Mouse (Mus musculus): ENCODE data around the gene Foxd1. TPM values are rescaled to one million over a fixed set of nuclear protein-coding genes. Genes with fewer than 3 reads are reported as not detected.

The Foxd1 gene
- polyA plus RNA-seq, 1 experiment from 2014 or later, result 4.6 TPM

- H3K9me3 ChIP-seq (ENCODE audit: control insufficient read depth, low read length), result no peaks in the 10 kb centered on the region
- H3K4me1 ChIP-seq (replicated peaks; ENCODE audit: control insufficient read depth, insufficient read depth, low read length), result peaks cover 12% of the 10 kb centered on the region
- peaks cover 55% of the 10 kb centered on the region for H3K27me3 ChIP-seq (ENCODE audit: control insufficient read depth, insufficient read depth, low read length)
- H3K4me2 ChIP-seq (replicated peaks; ENCODE audit: low read depth, low read length), result no peak overlapping the region
- H3K9ac ChIP-seq (ENCODE audit: low read depth, low read length), result no peak overlapping the region
- peak; percentile 68 for DNase-seq (ENCODE audit: low spot score)
- no peak overlapping the region for H3K4me3 ChIP-seq (ENCODE audit: low read depth, low read length)
- H3K27ac ChIP-seq (ENCODE audit: low read depth, low read length), result no peak overlapping the region
- no peak for ATAC-seq (ENCODE audit: low FRiP score)
- 4% methylated on average over 8 of the region's 8 CpGs for WGBS
- no peaks in the 10 kb centered on the region for H3K36me3 ChIP-seq (ENCODE audit: control insufficient read depth, insufficient read depth, low read length)
Observed at GRCm38 (mm10) chr13:98351527-98351926, 2.5 kb upstream of the Foxd1 start.

- H3K27ac ChIP-seq (ENCODE audit: low read depth, low read length), result no peak overlapping the region
- H3K9ac ChIP-seq (ENCODE audit: low read depth, low read length), result no peak overlapping the region
- no peak overlapping the region for H3K4me2 ChIP-seq (replicated peaks; ENCODE audit: low read depth, low read length)
- no peak overlapping the region for H3K4me3 ChIP-seq (ENCODE audit: low read depth, low read length)
- peaks cover 12% of the 10 kb centered on the region for H3K4me1 ChIP-seq (replicated peaks; ENCODE audit: control insufficient read depth, insufficient read depth, low read length)
- no peaks in the 10 kb centered on the region for H3K36me3 ChIP-seq (ENCODE audit: control insufficient read depth, insufficient read depth, low read length)
- DNase-seq (ENCODE audit: low spot score), result peak; percentile 43
- H3K9me3 ChIP-seq (ENCODE audit: control insufficient read depth, low read length), result no peaks in the 10 kb centered on the region
- no peak for ATAC-seq (ENCODE audit: low FRiP score)
- WGBS, result 12% methylated on average over 14 of the region's 14 CpGs
- peaks cover 58% of the 10 kb centered on the region for H3K27me3 ChIP-seq (ENCODE audit: control insufficient read depth, insufficient read depth, low read length)
Observed at GRCm38 (mm10) chr13:98352381-98352975, 1.6 kb upstream of the Foxd1 start.

- Histone ChIP-seq H3K4me1 (replicated peaks; ENCODE audit: control insufficient read depth, insufficient read depth, low read length) (peaks cover 14% of the 10 kb centered on the region), H3K27ac (ENCODE audit: low read depth, low read length) (no peak overlapping the region), H3K4me3 (ENCODE audit: low read depth, low read length) (peak overlapping the region; percentile 46), H3K9me3 (ENCODE audit: control insufficient read depth, low read length) (no peaks in the 10 kb centered on the region), H3K4me2 (replicated peaks; ENCODE audit: low read depth, low read length) (peak overlapping the region; percentile 74), H3K9ac (ENCODE audit: low read depth, low read length) (no peak overlapping the region), H3K27me3 (ENCODE audit: control insufficient read depth, insufficient read depth, low read length) (peaks cover 69% of the 10 kb centered on the region), H3K36me3 (ENCODE audit: control insufficient read depth, insufficient read depth, low read length) (no peaks in the 10 kb centered on the region)
- DNase-seq (ENCODE audit: low spot score) (no peak), ATAC-seq (ENCODE audit: low FRiP score) (peak; percentile 44; the same call in 1 of the 2 replicates)
- under 1% methylated on average over 13 of the region's 13 CpGs for WGBS
Observed at GRCm38 (mm10) chr13:98353709-98354089, 343 bp upstream of the Foxd1 start.

GRCm38 (mm10) chr13:98354871-98355558 lies 973 bp downstream of the Foxd1 start:
- Histone ChIP-seq H3K9ac (ENCODE audit: low read depth, low read length) (peak overlapping the region; percentile 58), H3K27me3 (ENCODE audit: control insufficient read depth, insufficient read depth, low read length) (peaks cover 81% of the 10 kb centered on the region), H3K4me3 (ENCODE audit: low read depth, low read length) (peak overlapping the region; percentile 46), H3K9me3 (ENCODE audit: control insufficient read depth, low read length) (no peaks in the 10 kb centered on the region), H3K27ac (ENCODE audit: low read depth, low read length) (peak overlapping the region; percentile 53), H3K36me3 (ENCODE audit: control insufficient read depth, insufficient read depth, low read length) (no peaks in the 10 kb centered on the region), H3K4me1 (replicated peaks; ENCODE audit: control insufficient read depth, insufficient read depth, low read length) (peaks cover 15% of the 10 kb centered on the region), H3K4me2 (replicated peaks; ENCODE audit: low read depth, low read length) (peak overlapping the region; percentile 74)
- ATAC-seq (ENCODE audit: low FRiP score) (peak; percentile 37; the same call in 1 of the 2 replicates), DNase-seq (ENCODE audit: low spot score) (peak; percentile 76)
- WGBS, result 1% methylated on average over 60 of the region's 102 CpGs

GRCm38 (mm10) chr13:98355559-98356111 lies 1.6 kb downstream of the Foxd1 start:
- WGBS, result under 1% methylated on average over 34 of the region's 81 CpGs
- DNase-seq (ENCODE audit: low spot score), result peak; percentile 65

GRCm38 (mm10) chr13:98356176-98356972 lies 2.3 kb downstream of the Foxd1 start:
- H3K36me3 ChIP-seq (ENCODE audit: control insufficient read depth, insufficient read depth, low read length), result no peaks in the 10 kb centered on the region
- no peaks in the 10 kb centered on the region for H3K9me3 ChIP-seq (ENCODE audit: control insufficient read depth, low read length)
- H3K27me3 ChIP-seq (ENCODE audit: control insufficient read depth, insufficient read depth, low read length), result peaks cover 81% of the 10 kb centered on the region
- 3% methylated on average over 9 of the region's 9 CpGs for WGBS
- no peak overlapping the region; the same call in 1 of the 2 replicates for H3K9ac ChIP-seq (ENCODE audit: low read depth, low read length)
- H3K4me1 ChIP-seq (replicated peaks; ENCODE audit: control insufficient read depth, insufficient read depth, low read length), result peaks cover 15% of the 10 kb centered on the region
- H3K4me2 ChIP-seq (replicated peaks; ENCODE audit: low read depth, low read length), result peak overlapping the region; percentile 74
- peak; percentile 51 for DNase-seq (ENCODE audit: low spot score)
- H3K4me3 ChIP-seq (ENCODE audit: low read depth, low read length), result peak overlapping the region; percentile 46
- ATAC-seq (ENCODE audit: low FRiP score), result no peak
- no peak overlapping the region for H3K27ac ChIP-seq (ENCODE audit: low read depth, low read length)

More at GRCm38 (mm10) chr13:98355559-98356111, 1.6 kb downstream of the Foxd1 start:
- Histone ChIP-seq H3K4me3 (ENCODE audit: low read depth, low read length) (peak overlapping the region; percentile 46), H3K36me3 (ENCODE audit: control insufficient read depth, insufficient read depth, low read length) (no peaks in the 10 kb centered on the region), H3K27me3 (ENCODE audit: control insufficient read depth, insufficient read depth, low read length) (peaks cover 81% of the 10 kb centered on the region), H3K27ac (ENCODE audit: low read depth, low read length) (peak overlapping the region; percentile 53), H3K4me2 (replicated peaks; ENCODE audit: low read depth, low read length) (peak overlapping the region; percentile 74), H3K9ac (ENCODE audit: low read depth, low read length) (peak overlapping the region; percentile 58), H3K9me3 (ENCODE audit: control insufficient read depth, low read length) (no peaks in the 10 kb centered on the region), H3K4me1 (replicated peaks; ENCODE audit: control insufficient read depth, insufficient read depth, low read length) (peaks cover 15% of the 10 kb centered on the region)
- ATAC-seq (ENCODE audit: low FRiP score), result no peak

DNA sequence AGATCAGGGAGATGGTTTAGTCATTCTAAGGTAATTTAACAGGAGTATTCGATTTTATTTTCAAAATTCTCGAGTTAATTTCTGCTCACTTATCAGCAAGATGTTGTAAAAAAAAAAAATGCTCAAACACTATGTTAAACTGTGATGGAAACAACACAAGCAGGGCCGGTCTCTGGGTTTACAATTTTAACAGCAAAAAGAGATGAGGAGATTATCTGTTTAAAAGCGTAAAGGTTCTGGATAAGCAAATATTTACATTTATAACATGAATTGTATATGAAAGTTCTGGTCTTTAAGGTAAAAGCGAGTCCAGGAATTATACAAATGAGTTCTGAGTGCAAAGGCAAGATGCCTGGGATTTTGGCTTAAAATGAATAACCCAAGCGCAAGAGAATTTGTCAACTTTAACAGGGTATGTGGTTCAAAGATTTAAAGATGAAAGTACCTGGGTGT lies 3.0 kb downstream of the Foxd1 start:
- WGBS, result 7% methylated on average over 6 of the region's 6 CpGs
- no peak overlapping the region for H3K4me2 ChIP-seq (replicated peaks; ENCODE audit: low read depth, low read length)
- DNase-seq (ENCODE audit: low spot score) (no peak), ATAC-seq (ENCODE audit: low FRiP score) (no peak)
- H3K4me1 ChIP-seq (replicated peaks; ENCODE audit: control insufficient read depth, insufficient read depth, low read length), result peaks cover 15% of the 10 kb centered on the region
- H3K27ac ChIP-seq (ENCODE audit: low read depth, low read length), result no peak overlapping the region
- no peaks in the 10 kb centered on the region for H3K9me3 ChIP-seq (ENCODE audit: control insufficient read depth, low read length)
- no peak overlapping the region for H3K9ac ChIP-seq (ENCODE audit: low read depth, low read length)
- H3K27me3 ChIP-seq (ENCODE audit: control insufficient read depth, insufficient read depth, low read length), result peaks cover 78% of the 10 kb centered on the region
- H3K4me3 ChIP-seq (ENCODE audit: low read depth, low read length), result 0 out of 2 replicates have a peak overlapping the region, but pooled peaks have one; percentile 0
- no peaks in the 10 kb centered on the region for H3K36me3 ChIP-seq (ENCODE audit: control insufficient read depth, insufficient read depth, low read length)

Measured in hindbrain, embryonic 11.5 days (tissue).